ENCODE assay signal across 18 mouse cellular contexts in genomic region chr4:134835486-134835885, GRCm38 (mm10). TPM values are rescaled to one million over a fixed set of nuclear protein-coding genes. Genes with fewer than 3 reads are reported as not detected.
"Had no signal": no experiment of that assay in that cellular context is flagged by ENCODE, and none has a peak within 500 bp of the region (broad histone marks: within the 10 kb centered on the region; RNA-seq: fewer than 3 reads in every experiment).

No protein-coding gene starts in this region.

- H3K9ac ChIP-seq: neural tube, embryonic 13.5 days; neural tube, embryonic 15.5 days; stomach, embryonic 15.5 days had no signal

- H3K4me3 ChIP-seq: neural tube, embryonic 13.5 days; neural tube, embryonic 15.5 days; stomach, embryonic 15.5 days had no signal

- H3K27me3 ChIP-seq: neural tube, embryonic 13.5 days; neural tube, embryonic 15.5 days; stomach, embryonic 15.5 days had no signal

- H3K4me1 ChIP-seq: stomach, embryonic 15.5 days had no signal

- H3K9me3 ChIP-seq: neural tube, embryonic 15.5 days; stomach, embryonic 15.5 days had no signal

- H3K4me2 ChIP-seq: neural tube, embryonic 13.5 days; neural tube, embryonic 15.5 days; stomach, embryonic 15.5 days had no signal

- H3K27ac ChIP-seq: neural tube, embryonic 13.5 days; neural tube, embryonic 15.5 days; stomach, embryonic 15.5 days; stomach, postnatal 0 days had no signal

- DNase-seq: retina, postnatal 1 day; right cerebral cortex, adult 18-20 months; right cerebral cortex, postnatal 14 days; right cerebral cortex, postnatal 25 days; right cerebral cortex, postnatal 4 days; spleen, adult 18-20 months; thymus, adult 18-20 months; thymus, adult 2 months; thymus, postnatal 14 days; thymus, postnatal 25 days; thymus, postnatal 36 days; thymus, postnatal 4 days had no signal

RNA-seq across cellular contexts. Expression of gene Rhd, which starts 28.9 kb away (rescaled TPM):
- total RNA-seq: neutrophil, adult 5-6 weeks had no signal
- polyA plus RNA-seq: small intestine, adult 2 months had no signal
